Mouse (Mus musculus) activated CD4-positive, CD25-positive, alpha-beta regulatory T cell, adult 9 weeks (primary cell): ENCODE data around the gene Fkbp7. TPM values are rescaled to one million over a fixed set of nuclear protein-coding genes. Genes with fewer than 3 reads are reported as not detected.

ENCODE experiments used
- polyA plus RNA-seq: library from polyadenylated mRNA; unstranded; fragments of 100-300 nt; shearing (Covaris generic); gene quantifications from one replicate; pipeline ENCODE4 v1.2.1, GENCODE M21; 2017

Gene Fkbp7
- 3.3 TPM for polyA plus RNA-seq

GRCm38 (mm10) chr2:76672966-76673392, at the start of gene Fkbp7:
Gene Fkbp7 (minus strand): TSS chr2:76673116.

DNA sequence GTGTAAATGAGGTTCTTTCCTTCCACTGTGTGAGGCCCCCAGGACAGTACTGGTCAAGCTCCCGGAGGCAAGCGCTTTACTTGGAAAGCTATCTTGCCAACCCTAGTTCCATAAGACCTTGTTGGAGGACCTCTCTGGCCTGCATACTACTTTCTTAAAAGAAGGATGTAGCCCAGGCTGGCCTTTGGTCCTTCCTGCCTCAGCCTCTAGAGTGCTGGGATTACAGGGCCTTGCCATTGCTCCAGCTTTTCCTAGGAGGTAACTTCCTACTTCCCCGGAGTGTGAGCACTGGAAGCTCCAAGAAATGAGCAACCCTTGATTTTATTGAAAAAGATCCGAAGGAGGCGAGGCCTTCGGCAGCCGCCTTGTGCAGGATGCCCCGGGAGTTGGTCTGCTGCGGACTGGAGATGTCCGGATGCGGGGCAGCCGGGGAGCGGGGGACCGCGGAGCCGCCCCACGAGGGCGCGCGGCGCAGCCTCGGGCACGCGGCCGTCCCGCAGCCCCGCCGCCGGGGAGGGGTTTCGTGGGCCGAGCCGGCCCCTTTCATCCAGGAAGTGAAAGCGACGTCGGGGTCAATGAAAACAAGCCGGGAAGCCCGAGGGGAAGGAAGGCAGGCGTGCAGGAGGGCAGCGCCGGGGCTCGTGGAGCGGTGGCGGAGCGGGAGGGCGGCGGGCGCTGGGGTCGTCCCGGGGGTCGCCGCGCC, 2.0 kb upstream of the Fkbp7 start, which contains the start of gene Plekha3:
TSS of gene Plekha3 (plus strand) at position 557 of the 703 bp plus-strand sequence.

DNA sequence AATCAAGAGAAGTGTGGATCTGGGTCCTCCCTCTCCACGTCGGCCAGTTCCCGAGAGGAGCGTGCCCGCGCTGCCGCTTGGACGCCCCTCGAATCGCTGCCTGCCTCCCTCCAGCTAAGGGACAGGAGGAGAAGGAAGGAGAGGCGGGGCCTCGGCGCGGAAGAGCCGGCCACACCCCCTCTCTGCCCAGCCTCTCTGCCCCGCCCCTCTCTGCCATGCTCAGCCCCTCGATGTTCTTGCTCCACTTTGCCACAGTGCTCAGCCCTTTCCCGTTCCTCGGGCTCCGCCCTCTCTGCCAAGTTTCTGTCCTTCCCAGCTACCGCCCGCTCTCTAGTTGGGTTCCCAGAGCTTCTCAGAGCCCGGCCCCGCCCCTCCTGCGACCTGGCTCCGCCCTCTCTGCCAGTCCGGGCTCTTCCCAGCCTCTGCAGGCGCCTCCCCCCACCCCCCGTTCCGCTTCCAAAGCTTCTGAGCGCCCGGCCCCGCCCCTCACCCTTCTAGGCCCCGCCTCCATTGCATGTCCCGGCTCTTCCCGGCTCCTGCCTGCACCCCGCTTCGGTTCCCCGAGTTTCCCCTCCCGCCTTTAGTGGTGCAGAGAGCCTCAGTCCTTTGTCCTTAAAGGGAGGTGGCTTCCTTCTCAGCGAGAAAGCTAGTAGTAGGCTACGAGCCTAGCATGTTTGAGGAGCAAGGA, 24.9 kb downstream of the Fkbp7 start, which contains the start of the genes Prkra and Pjvk:
TSS of gene Prkra (minus strand) at position 133 of the 688 bp plus-strand sequence.
TSS of gene Pjvk (plus strand) at position 594 of the 688 bp plus-strand sequence.

Other genes with a start within 250 kb of the Fkbp7 start
- gene Prkra, start 25.1 kb downstream of the Fkbp7 start, polyA plus RNA-seq = 10.7 TPM
- not detected for gene Pjvk, start 24.6 kb downstream of the Fkbp7 start, polyA plus RNA-seq
- 4.2 TPM for gene Plekha3, start 2.2 kb upstream of the Fkbp7 start, polyA plus RNA-seq